Mouse (Mus musculus): ENCODE results near the gene Zbtb16. TPM values are rescaled to one million over a fixed set of nuclear protein-coding genes. Genes with fewer than 3 reads are reported as not detected.

The Zbtb16 gene
- polyA plus RNA-seq, 1 experiment, result not detected

- no peak overlapping the region for H3K4me3 ChIP-seq
- H3ac ChIP-seq (ENCODE audit: control insufficient read depth, insufficient read length), result no peak overlapping the region
- no peaks in the 10 kb centered on the region for H3K79me2 ChIP-seq (ENCODE audit: control insufficient read depth, insufficient read depth)
- TF ChIP-seq USF1 (IDR thresholded peaks at IDR 0.05; ENCODE audit: low read depth) (no peak), POLR2AphosphoS2 (IDR thresholded peaks at IDR 0.05; ENCODE audit: insufficient read length, low read depth) (no peak), CEBPB (IDR thresholded peaks at IDR 0.05; ENCODE audit: insufficient read depth, poor library complexity, severe bottlenecking) (no peak), REST (IDR thresholded peaks at IDR 0.05; ENCODE audit: insufficient read depth, insufficient read length) (no peak), SRF (IDR thresholded peaks at IDR 0.05; ENCODE audit: control insufficient read depth, insufficient read length, low read depth) (no peak), MAX (IDR thresholded peaks at IDR 0.05; ENCODE audit: low read depth) (no peak)
- no peaks in the 10 kb centered on the region for H3K36me3 ChIP-seq (ENCODE audit: control insufficient read depth, insufficient read depth)
- H3K4me2 ChIP-seq (ENCODE audit: low read depth), result no peak overlapping the region
- no peaks in the 10 kb centered on the region for H3K27me3 ChIP-seq (ENCODE audit: control insufficient read depth, insufficient read depth, insufficient read length)
These were observed 48.1 kb downstream of the Zbtb16 start for GRCm38 (mm10) chr9:48787906-48788410.

- Histone ChIP-seq H3K36me3 (ENCODE audit: control insufficient read depth, insufficient read depth) (no peaks in the 10 kb centered on the region), H3ac (ENCODE audit: control insufficient read depth, insufficient read length) (no peak overlapping the region), H3K27me3 (ENCODE audit: control insufficient read depth, insufficient read depth, insufficient read length) (no peaks in the 10 kb centered on the region), H3K4me3 (no peak overlapping the region), H3K4me2 (ENCODE audit: low read depth) (no peak overlapping the region), H3K79me2 (ENCODE audit: control insufficient read depth, insufficient read depth) (no peaks in the 10 kb centered on the region)
- TF ChIP-seq MAX (IDR thresholded peaks at IDR 0.05; ENCODE audit: low read depth) (no peak), USF1 (IDR thresholded peaks at IDR 0.05; ENCODE audit: low read depth) (no peak), MYOD1 (IDR thresholded peaks at IDR 0.05; ENCODE audit: control insufficient read depth in 1 of 3, insufficient read length in 2 of 3, low read depth in 2 of 3) (no peak), REST (IDR thresholded peaks at IDR 0.05; ENCODE audit: insufficient read depth, insufficient read length) (no peak), CEBPB (IDR thresholded peaks at IDR 0.05; ENCODE audit: insufficient read depth, poor library complexity, severe bottlenecking) (no peak), POLR2AphosphoS2 (IDR thresholded peaks at IDR 0.05; ENCODE audit: insufficient read length, low read depth) (no peak), E2F4 (IDR thresholded peaks at IDR 0.05; ENCODE audit: insufficient read depth) (no peak), TCF12 (IDR thresholded peaks at IDR 0.05; ENCODE audit: insufficient read depth, poor library complexity, severe bottlenecking) (no peak), POLR2A (IDR thresholded peaks at IDR 0.05; ENCODE audit: insufficient read length, low read depth) (no peak), MYOG (IDR thresholded peaks at IDR 0.05; ENCODE audit: control insufficient read depth in 1 of 3, insufficient read depth in 1 of 3, insufficient read length in 2 of 3, low read depth in 2 of 3) (no peak), SRF (IDR thresholded peaks at IDR 0.05; ENCODE audit: control insufficient read depth, insufficient read length, low read depth) (no peak), TCF3 (IDR thresholded peaks at IDR 0.05; ENCODE audit: insufficient read length, low read depth) (no peak)
These were observed 48.7 kb downstream of the Zbtb16 start for GRCm38 (mm10) chr9:48787321-48787720.

GRCm38 (mm10) chr9:48786814-48787213 is 49.2 kb downstream of the Zbtb16 start:
- no peaks in the 10 kb centered on the region for H3K27me3 ChIP-seq (ENCODE audit: control insufficient read depth, insufficient read depth, insufficient read length)
- no peak overlapping the region for H3K4me2 ChIP-seq (ENCODE audit: low read depth)
- no peak overlapping the region for H3K4me3 ChIP-seq
- TF ChIP-seq POLR2AphosphoS2 (IDR thresholded peaks at IDR 0.05; ENCODE audit: insufficient read length, low read depth) (no peak), TCF3 (IDR thresholded peaks at IDR 0.05; ENCODE audit: insufficient read length, low read depth) (no peak), MAX (IDR thresholded peaks at IDR 0.05; ENCODE audit: low read depth) (no peak), POLR2A (IDR thresholded peaks at IDR 0.05; ENCODE audit: insufficient read length, low read depth) (no peak)
- H3K79me2 ChIP-seq (ENCODE audit: control insufficient read depth, insufficient read depth), result no peaks in the 10 kb centered on the region
- no peak overlapping the region for H3ac ChIP-seq (ENCODE audit: control insufficient read depth, insufficient read length)
- no peaks in the 10 kb centered on the region for H3K36me3 ChIP-seq (ENCODE audit: control insufficient read depth, insufficient read depth)

GRCm38 (mm10) chr9:48784937-48785336 is 51.1 kb downstream of the Zbtb16 start:
- no peak overlapping the region for H3K4me3 ChIP-seq
- H3K36me3 ChIP-seq (ENCODE audit: control insufficient read depth, insufficient read depth), result no peaks in the 10 kb centered on the region
- TF ChIP-seq POLR2A (IDR thresholded peaks at IDR 0.05; ENCODE audit: insufficient read length, low read depth), result no peak
- TF ChIP-seq CEBPB (IDR thresholded peaks at IDR 0.05; ENCODE audit: insufficient read depth, poor library complexity, severe bottlenecking), result no peak
- TF ChIP-seq TCF3 (IDR thresholded peaks at IDR 0.05; ENCODE audit: insufficient read length, low read depth), result no peak
- TF ChIP-seq USF1 (IDR thresholded peaks at IDR 0.05; ENCODE audit: low read depth), result no peak
- no peak for TF ChIP-seq MYOG (IDR thresholded peaks at IDR 0.05; ENCODE audit: control insufficient read depth in 1 of 3, insufficient read depth in 1 of 3, insufficient read length in 2 of 3, low read depth in 2 of 3)
- TF ChIP-seq E2F4 (IDR thresholded peaks at IDR 0.05; ENCODE audit: insufficient read depth), result no peak
- no peak for TF ChIP-seq REST (IDR thresholded peaks at IDR 0.05; ENCODE audit: insufficient read depth, insufficient read length)
- no peak for TF ChIP-seq MAX (IDR thresholded peaks at IDR 0.05; ENCODE audit: low read depth)
- no peak for TF ChIP-seq POLR2AphosphoS2 (IDR thresholded peaks at IDR 0.05; ENCODE audit: insufficient read length, low read depth)
- TF ChIP-seq SRF (IDR thresholded peaks at IDR 0.05; ENCODE audit: control insufficient read depth, insufficient read length, low read depth), result no peak
- no peak for TF ChIP-seq TCF12 (IDR thresholded peaks at IDR 0.05; ENCODE audit: insufficient read depth, poor library complexity, severe bottlenecking)
- no peak for TF ChIP-seq MYOD1 (IDR thresholded peaks at IDR 0.05; ENCODE audit: control insufficient read depth in 1 of 3, insufficient read length in 2 of 3, low read depth in 2 of 3)
- no peak overlapping the region for H3K4me2 ChIP-seq (ENCODE audit: low read depth)
- no peaks in the 10 kb centered on the region for H3K27me3 ChIP-seq (ENCODE audit: control insufficient read depth, insufficient read depth, insufficient read length)
- no peaks in the 10 kb centered on the region for H3K79me2 ChIP-seq (ENCODE audit: control insufficient read depth, insufficient read depth)
- H3ac ChIP-seq (ENCODE audit: control insufficient read depth, insufficient read length), result no peak overlapping the region

GRCm38 (mm10) chr9:48783292-48783691 is 52.7 kb downstream of the Zbtb16 start:
- no peak overlapping the region for H3K4me3 ChIP-seq
- H3K27me3 ChIP-seq (ENCODE audit: control insufficient read depth, insufficient read depth, insufficient read length), result peaks cover 6% of the 10 kb centered on the region
- no peak overlapping the region for H3ac ChIP-seq (ENCODE audit: control insufficient read depth, insufficient read length)
- TF ChIP-seq REST (IDR thresholded peaks at IDR 0.05; ENCODE audit: insufficient read depth, insufficient read length) (no peak), POLR2A (IDR thresholded peaks at IDR 0.05; ENCODE audit: insufficient read length, low read depth) (no peak), MYOG (IDR thresholded peaks at IDR 0.05; ENCODE audit: control insufficient read depth in 1 of 3, insufficient read depth in 1 of 3, insufficient read length in 2 of 3, low read depth in 2 of 3) (no peak), CEBPB (IDR thresholded peaks at IDR 0.05; ENCODE audit: insufficient read depth, poor library complexity, severe bottlenecking) (no peak), MAX (IDR thresholded peaks at IDR 0.05; ENCODE audit: low read depth) (no peak), E2F4 (IDR thresholded peaks at IDR 0.05; ENCODE audit: insufficient read depth) (no peak), USF1 (IDR thresholded peaks at IDR 0.05; ENCODE audit: low read depth) (no peak), POLR2AphosphoS2 (IDR thresholded peaks at IDR 0.05; ENCODE audit: insufficient read length, low read depth) (no peak), MYOD1 (IDR thresholded peaks at IDR 0.05; ENCODE audit: control insufficient read depth in 1 of 3, insufficient read length in 2 of 3, low read depth in 2 of 3) (no peak), TCF12 (IDR thresholded peaks at IDR 0.05; ENCODE audit: insufficient read depth, poor library complexity, severe bottlenecking) (no peak), SRF (IDR thresholded peaks at IDR 0.05; ENCODE audit: control insufficient read depth, insufficient read length, low read depth) (no peak), TCF3 (IDR thresholded peaks at IDR 0.05; ENCODE audit: insufficient read length, low read depth) (no peak)
- no peaks in the 10 kb centered on the region for H3K36me3 ChIP-seq (ENCODE audit: control insufficient read depth, insufficient read depth)
- H3K79me2 ChIP-seq (ENCODE audit: control insufficient read depth, insufficient read depth), result no peaks in the 10 kb centered on the region
- no peak overlapping the region for H3K4me2 ChIP-seq (ENCODE audit: low read depth)
